Mouse (Mus musculus) midbrain, embryonic 14.5 days (tissue): ENCODE measurements at regions not wholly inside any gene's neighbourhood (a gene's known extent, or its start where the extent isn't known, plus 50 kb on each side); places are given as distances from the start of the nearest gene placed in this dataset.

Source experiments
- ATAC-seq: fragments of 200-750 bp; cut with Nextera tagmentation; 2 replicates; pipeline ENCODE4 v1.8.0; 2017; ENCODE audit warnings: moderate number of reproducible peaks, moderate library complexity; ENCODE audit not compliant: low FRiP score, low TSS enrichment
- DNase-seq: peaks from one replicate; pipeline ENCODE4 v3.0.0-alpha.2; 2015
- H3K27ac ChIP-seq: fragments of 300-500 bp; sonication (generic); replicated peaks from 2 replicates; pipeline ENCODE4 v1.5.1; 2014; ENCODE audit warnings: mild to moderate bottlenecking, low read depth, low read length, moderate library complexity
- H3K27me3 ChIP-seq: fragments of 300-500 bp; sonication (generic); 2 replicates; pipeline ENCODE4 v1.6.1; 2014; ENCODE audit warnings: low read length, control low read depth, mixed read lengths; ENCODE audit not compliant: control insufficient read depth, insufficient read depth
- H3K36me3 ChIP-seq: fragments of 300-500 bp; sonication (generic); 2 replicates; pipeline ENCODE4 v1.6.1; 2014; ENCODE audit warnings: low read length, control low read depth; ENCODE audit not compliant: control insufficient read depth, insufficient read depth
- H3K4me1 ChIP-seq: fragments of 300-500 bp; sonication (generic); 2 replicates; pipeline ENCODE4 v1.6.1; 2014; ENCODE audit warnings: mild to moderate bottlenecking, antibody characterized with exemption, low read length, control low read depth; ENCODE audit not compliant: control insufficient read depth, insufficient read depth
- H3K4me2 ChIP-seq: fragments of 300-500 bp; sonication (generic); 2 replicates; pipeline ENCODE4 v1.6.1; 2014; ENCODE audit warnings: mild to moderate bottlenecking, low read length, moderate library complexity
- H3K4me3 ChIP-seq: fragments of 300-500 bp; sonication (generic); replicated peaks from 2 replicates; pipeline ENCODE4 v1.5.1; 2014; ENCODE audit warnings: low read depth, low read length
- H3K9ac ChIP-seq: fragments of 300-500 bp; sonication (generic); replicated peaks from 2 replicates; pipeline ENCODE4 v1.6.1; 2014; ENCODE audit warnings: mild to moderate bottlenecking, low read length, moderate library complexity
- H3K9me3 ChIP-seq: fragments of 300-500 bp; sonication (generic); 2 replicates; pipeline ENCODE4 v1.6.1; 2016; ENCODE audit warnings: low read length, control low read depth, mixed read lengths; ENCODE audit not compliant: control insufficient read depth
- WGBS: fragments of 180-500 bp; shearing (Covaris S2); extraction: QIAGEN DNeasy Blood & Tissue Kit; methylation state at CpG from one replicate; pipeline ENCODE4 v1.1.7; 2014; 5-methylcytosine and 5-hydroxymethylcytosine counted together

DNA sequence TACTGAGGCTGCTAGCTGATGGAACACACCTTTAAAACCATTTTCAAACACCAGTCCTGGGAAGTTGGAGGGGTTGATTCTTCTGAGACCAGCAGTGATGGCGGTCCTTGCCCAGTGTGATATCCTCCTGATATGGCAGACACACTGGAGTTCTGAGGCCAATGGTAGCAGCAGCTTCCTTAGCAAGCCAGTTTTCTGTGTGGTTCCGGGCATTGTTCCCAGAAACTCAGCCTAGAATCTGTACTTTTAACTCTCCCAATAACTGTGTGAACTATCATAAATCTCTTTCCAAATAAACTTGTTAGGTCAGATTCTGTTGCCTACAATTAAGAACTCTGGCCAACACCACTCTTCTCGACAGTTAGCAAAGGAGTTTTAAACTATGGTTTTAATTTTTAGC is 593.1 kb upstream of the Acvr2a start:
- no peak for DNase-seq
- WGBS: 92% methylated on average over 3 of the region's 3 CpGs
- Histone ChIP-seq H3K36me3 (no peaks in the 10 kb centered on the region), H3K4me1 (no peaks in the 10 kb centered on the region), H3K9ac (no peak overlapping the region), H3K9me3 (no peaks in the 10 kb centered on the region), H3K4me2 (no peak overlapping the region), H3K27ac (no peak overlapping the region), H3K27me3 (no peaks in the 10 kb centered on the region), H3K4me3 (no peak overlapping the region)
- ATAC-seq: no peak

DNA sequence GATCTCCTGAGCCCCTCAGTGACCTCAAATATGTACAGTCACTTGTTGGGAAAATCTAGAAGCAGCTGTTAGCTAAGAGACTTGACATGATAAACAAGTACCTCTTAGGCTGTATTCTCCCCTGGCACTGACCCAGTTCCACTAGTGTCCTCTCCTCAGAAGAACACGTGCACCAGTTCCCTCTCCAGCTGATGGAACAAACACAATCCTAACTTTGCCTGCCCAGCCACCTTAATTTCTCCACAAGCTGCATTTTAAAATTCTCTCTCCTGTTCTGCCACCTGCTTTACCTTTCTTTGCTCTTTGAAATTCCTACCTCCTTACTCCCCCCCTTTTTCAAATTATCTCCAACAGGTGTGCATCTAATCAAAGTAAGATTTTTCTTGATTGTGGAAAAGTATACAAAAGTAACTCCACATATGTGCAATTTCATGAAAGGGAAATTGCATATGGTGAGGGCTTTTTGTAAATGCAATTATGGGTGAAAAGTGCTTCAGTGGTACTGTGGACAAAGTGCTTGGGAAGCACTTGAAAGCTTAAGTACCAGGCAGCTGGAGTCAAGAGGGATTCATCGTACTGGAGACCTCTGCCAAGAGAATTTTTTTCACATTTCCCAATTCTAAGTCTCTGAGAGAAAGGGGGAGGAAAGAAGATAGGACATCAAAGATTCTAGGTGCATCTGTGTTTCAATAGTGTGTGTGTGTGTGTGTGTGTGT is 590.7 kb upstream of the Acvr2a start:
- Histone ChIP-seq H3K9ac (no peak overlapping the region), H3K9me3 (no peaks in the 10 kb centered on the region), H3K4me1 (no peaks in the 10 kb centered on the region), H3K27me3 (no peaks in the 10 kb centered on the region), H3K36me3 (no peaks in the 10 kb centered on the region), H3K4me2 (no peak overlapping the region), H3K4me3 (no peak overlapping the region), H3K27ac (no peak overlapping the region)
- 88% methylated on average over 2 of the region's 2 CpGs for WGBS
- DNase-seq (no peak), ATAC-seq (no peak)

DNA sequence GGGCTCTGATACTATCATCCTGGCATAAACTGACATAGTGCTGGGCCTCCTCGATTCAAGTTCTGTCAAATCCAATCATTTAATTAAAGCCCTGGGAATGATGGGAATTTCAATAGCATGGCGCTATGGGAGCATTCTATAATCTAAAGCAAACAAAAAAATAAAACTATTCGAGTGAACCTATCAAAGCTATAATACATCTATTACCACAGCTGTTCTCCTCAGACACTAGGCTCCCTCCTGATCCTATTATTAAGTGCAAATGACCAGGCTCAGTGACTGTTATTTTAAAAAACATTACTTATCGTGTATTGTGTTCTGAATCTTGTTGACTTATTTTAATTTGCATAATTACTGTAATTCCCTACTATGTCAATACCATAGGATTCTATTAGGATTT is 563.7 kb upstream of the Acvr2a start:
- DNase-seq (no peak), ATAC-seq (no peak)
- no peak overlapping the region for H3K4me2 ChIP-seq
- H3K4me1 ChIP-seq: no peaks in the 10 kb centered on the region
- no peaks in the 10 kb centered on the region for H3K9me3 ChIP-seq
- no peak overlapping the region for H3K9ac ChIP-seq
- H3K4me3 ChIP-seq: no peak overlapping the region
- H3K27me3 ChIP-seq: no peaks in the 10 kb centered on the region
- WGBS: 72% methylated on average over 4 of the region's 4 CpGs
- no peak overlapping the region for H3K27ac ChIP-seq
- H3K36me3 ChIP-seq: no peaks in the 10 kb centered on the region

DNA sequence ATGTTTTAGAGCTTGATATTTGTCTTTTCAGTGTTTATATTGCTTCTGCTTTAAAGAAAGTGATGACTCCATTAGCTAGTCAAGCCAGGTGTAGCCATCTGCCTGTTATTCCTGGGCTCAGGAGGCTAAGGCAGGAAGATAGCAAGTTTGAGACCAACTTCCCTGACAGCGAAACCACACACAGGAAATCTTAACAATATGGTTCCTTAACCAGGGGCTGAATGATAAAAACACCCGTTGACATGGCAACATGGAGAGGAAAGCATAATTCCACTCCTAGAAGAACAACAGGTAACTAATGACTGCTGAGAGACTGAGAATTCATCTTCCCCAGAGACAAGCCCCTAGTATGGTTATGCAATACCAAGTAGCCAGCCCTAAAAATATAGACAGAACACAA is 553.6 kb upstream of the Acvr2a start:
- Histone ChIP-seq H3K36me3 (no peaks in the 10 kb centered on the region), H3K27ac (no peak overlapping the region), H3K9me3 (no peaks in the 10 kb centered on the region), H3K9ac (no peak overlapping the region), H3K4me1 (no peaks in the 10 kb centered on the region), H3K4me3 (no peak overlapping the region), H3K4me2 (no peak overlapping the region), H3K27me3 (no peaks in the 10 kb centered on the region)
- WGBS: 69% methylated on average over 2 of the region's 2 CpGs
- ATAC-seq (no peak), DNase-seq (peak; percentile 18)
